Mouse (Mus musculus) kidney, adult 2 months (tissue): ENCODE results near the gene Ntf5. TPM values are rescaled to one million over a fixed set of nuclear protein-coding genes. Genes with fewer than 3 reads are reported as not detected.

ENCODE experiments used
- DNase-seq: peaks from one replicate; pipeline ENCODE4 v3.0.0; 2021
- H3K27ac ChIP-seq: fragments of 200-500 bp; 2 replicates; pipeline ENCODE4 v1.5.1; 2012; ENCODE audit warnings: low read depth, low read length, control low read depth, inconsistent platforms; ENCODE audit not compliant: insufficient read depth
- H3K27me3 ChIP-seq: fragments of 200-500 bp; replicated peaks from 2 replicates; pipeline ENCODE4 v1.6.1; 2012; ENCODE audit warnings: mild to moderate bottlenecking, moderate library complexity, low read length, inconsistent platforms; ENCODE audit not compliant: control insufficient read depth, insufficient read depth
- H3K36me3 ChIP-seq: fragments of 200-500 bp; 2 replicates; pipeline ENCODE4 v1.6.1; 2012; ENCODE audit warnings: mild to moderate bottlenecking, moderate library complexity, low read length, inconsistent platforms; ENCODE audit not compliant: control insufficient read depth, insufficient read depth
- H3K4me1 ChIP-seq: fragments of 200-500 bp; 2 replicates; pipeline ENCODE4 v1.6.1; 2011; ENCODE audit warnings: low read length; ENCODE audit not compliant: control insufficient read depth, insufficient read depth
- H3K4me3 ChIP-seq: fragments of 200-500 bp; 2 replicates; pipeline ENCODE4 v1.5.1; 2011; ENCODE audit warnings: mild to moderate bottlenecking, low read depth, low read length, control low read depth; ENCODE audit not compliant: insufficient read depth
- CTCF ChIP-seq: fragments of 200-500 bp; conservative IDR thresholded peaks from 2 replicates; pipeline ENCODE4 v1.5.1; 2011; ENCODE audit warnings: low read depth, mild to moderate bottlenecking, control low read depth, low read length, moderate library complexity, mixed read lengths; ENCODE audit not compliant: insufficient read depth, insufficient read length
- POLR2A ChIP-seq: fragments of 200-500 bp; IDR thresholded peaks from one replicate; pipeline ENCODE4 v1.6.1; 2011; ENCODE audit warnings: low read depth, low read length, control low read depth
- WGBS: fragments of 180-500 bp; shearing (Covaris S2); methylation state at CpG from one replicate; pipeline ENCODE4 v1.1.7; 2018; 5-methylcytosine and 5-hydroxymethylcytosine counted together
- polyA plus RNA-seq: library from polyadenylated mRNA; depleted of rRNA; stranded (reverse); fragments of >200 nt; gene quantifications from 2 replicates; pipeline ENCODE4 v1.2.3, GENCODE M21; 2012

Ntf5 gene
- polyA plus RNA-seq, 1 experiment: 0.44 TPM

GRCm38 (mm10) chr7:45437521-45438276 is 24.2 kb downstream of the Ntf5 start, which contains the start of gene Ruvbl2:
Gene Ruvbl2 (minus strand): TSS chr7:45438096.
- TF ChIP-seq POLR2A (no peak), CTCF (peak; percentile 33; the same call in 1 of the 2 replicates)
- H3K36me3 ChIP-seq: no peaks in the 10 kb centered on the region
- H3K4me1 ChIP-seq: peaks cover 12% of the 10 kb centered on the region
- WGBS: 34% methylated on average over 19 of the region's 19 CpGs
- DNase-seq: peak; percentile 50
- no peak within 1 kb of the TSS for H3K4me3 ChIP-seq
- H3K27me3 ChIP-seq: no peaks in the 10 kb centered on the region
- peak within 1 kb of the TSS; percentile 5; the same call in 1 of the 2 replicates for H3K27ac ChIP-seq

GRCm38 (mm10) chr7:45443526-45444420 is 30.3 kb downstream of the Ntf5 start:
- no peak for DNase-seq
- Histone ChIP-seq H3K4me3 (no peak overlapping the region), H3K27ac (no peak overlapping the region), H3K4me1 (no peaks in the 10 kb centered on the region), H3K27me3 (no peaks in the 10 kb centered on the region), H3K36me3 (no peaks in the 10 kb centered on the region)
- WGBS: 88% methylated on average over 22 of the region's 22 CpGs
- TF ChIP-seq CTCF: no peak
- no peak for TF ChIP-seq POLR2A

- TF ChIP-seq POLR2A: no peak
- DNase-seq: no peak
- Histone ChIP-seq H3K4me3 (no peak overlapping the region), H3K27me3 (no peaks in the 10 kb centered on the region), H3K27ac (no peak overlapping the region), H3K4me1 (no peaks in the 10 kb centered on the region), H3K36me3 (no peaks in the 10 kb centered on the region)
These were observed 33.1 kb downstream of the Ntf5 start for GRCm38 (mm10) chr7:45446589-45446988.

GRCm38 (mm10) chr7:45447325-45447990 is 34.0 kb downstream of the Ntf5 start:
- Histone ChIP-seq H3K36me3 (no peaks in the 10 kb centered on the region), H3K27ac (no peak overlapping the region), H3K27me3 (no peaks in the 10 kb centered on the region), H3K4me3 (no peak overlapping the region), H3K4me1 (no peaks in the 10 kb centered on the region)
- DNase-seq: no peak
- WGBS: 37% methylated on average over 11 of the region's 11 CpGs
- TF ChIP-seq POLR2A: no peak
- peak; percentile 59 for TF ChIP-seq CTCF

- WGBS: 100% methylated on average over 1 of the region's 1 CpGs
- H3K36me3 ChIP-seq: no peaks in the 10 kb centered on the region
These were observed 36.5 kb downstream of the Ntf5 start for GRCm38 (mm10) chr7:45449974-45450373.

GRCm38 (mm10) chr7:45451344-45451982 is 38.0 kb downstream of the Ntf5 start:
- Histone ChIP-seq H3K27ac (no peak overlapping the region), H3K27me3 (no peaks in the 10 kb centered on the region), H3K4me1 (no peaks in the 10 kb centered on the region), H3K4me3 (no peak overlapping the region), H3K36me3 (no peaks in the 10 kb centered on the region)
- DNase-seq: peak; percentile 83
- TF ChIP-seq CTCF (peak; percentile 85), POLR2A (no peak)
- WGBS: 55% methylated on average over 23 of the region's 23 CpGs

More at GRCm38 (mm10) chr7:45449974-45450373, 36.5 kb downstream of the Ntf5 start:
- DNase-seq: no peak
- Histone ChIP-seq H3K4me3 (no peak overlapping the region), H3K27me3 (no peaks in the 10 kb centered on the region), H3K27ac (no peak overlapping the region), H3K4me1 (no peaks in the 10 kb centered on the region)
- no peak for TF ChIP-seq CTCF
- no peak for TF ChIP-seq POLR2A
